Mouse (Mus musculus): ENCODE measurements at regions not wholly inside any gene's neighbourhood (a gene's known extent, or its start where the extent isn't known, plus 50 kb on each side); places are given as distances from the start of the nearest gene placed in this dataset.
"Not testable (repeated sequence)": the region's sequence is repeated elsewhere in the genome, so short reads cannot be mapped to it uniquely, and the experiment has no call there.

- not testable (repeated sequence) for TF ChIP-seq CTCF (IDR thresholded peaks at IDR 0.05; ENCODE audit: borderline replicate concordance, insufficient read depth, low read depth, low read length); POLR2A (IDR thresholded peaks at IDR 0.05; ENCODE audit: borderline replicate concordance, insufficient read depth, low read length)
Observed at GRCm38 (mm10) chr14:53033221-53033620, 537.7 kb upstream of the Olfr1507 start.

All from cerebellum, adult 2 months (tissue).